Mouse (Mus musculus) urinary bladder, adult 18-20 months (tissue): ENCODE measurements at regions not wholly inside any gene's neighbourhood (a gene's known extent, or its start where the extent isn't known, plus 50 kb on each side); places are given as distances from the start of the nearest gene placed in this dataset.
"Not testable (repeated sequence)": the region's sequence is repeated elsewhere in the genome, so short reads cannot be mapped to it uniquely, and the experiment has no call there.

Experiments
- DNase-seq, 2 experiments: peaks; one replicate each; pipeline ENCODE4 v3.0.0; 2022; ENCODE audit warnings: low spot score in 2 of 2, mixed read lengths in 2 of 2

DNA sequence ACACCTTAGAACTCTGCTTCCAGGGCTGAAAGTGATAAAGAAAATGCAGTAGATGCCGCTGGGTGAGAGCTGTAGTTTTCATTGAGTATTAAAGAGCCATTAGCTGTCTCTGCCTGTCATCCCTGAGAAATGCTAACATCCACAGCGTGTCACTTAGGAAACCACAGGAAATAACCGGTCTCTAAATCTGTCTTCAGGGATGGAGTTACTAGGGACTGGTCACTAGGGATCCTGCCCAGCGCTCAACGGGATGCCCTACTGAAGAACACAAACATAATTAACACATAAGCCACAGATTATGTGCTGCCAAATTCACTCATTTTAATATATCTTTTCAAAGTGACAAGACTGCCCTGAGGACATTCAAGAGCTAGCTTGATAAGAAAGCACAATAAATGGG lies 329.3 kb upstream of the Cdh4 start:
- no peak for DNase-seq

DNA sequence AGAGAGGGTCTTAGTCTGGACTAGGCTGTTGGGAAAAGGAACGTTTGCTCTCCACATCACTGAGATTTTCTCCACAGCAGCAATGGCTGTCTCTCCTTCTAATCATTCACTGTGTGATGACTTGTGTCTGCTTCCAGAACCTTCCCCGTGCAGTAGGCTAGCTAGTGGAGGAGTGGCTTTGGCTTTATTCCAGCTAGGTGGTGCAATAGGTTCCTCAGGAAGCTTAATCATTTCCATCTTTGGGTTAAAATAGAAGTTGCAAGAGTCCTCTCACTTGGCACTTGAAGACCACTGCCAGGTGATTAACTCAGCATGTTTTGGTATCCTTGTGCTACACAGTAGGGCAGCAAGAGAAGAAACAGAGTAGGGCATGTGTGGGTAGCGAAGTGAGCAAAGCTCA lies 314.2 kb upstream of the Cdh4 start:
- no peak for DNase-seq

DNA sequence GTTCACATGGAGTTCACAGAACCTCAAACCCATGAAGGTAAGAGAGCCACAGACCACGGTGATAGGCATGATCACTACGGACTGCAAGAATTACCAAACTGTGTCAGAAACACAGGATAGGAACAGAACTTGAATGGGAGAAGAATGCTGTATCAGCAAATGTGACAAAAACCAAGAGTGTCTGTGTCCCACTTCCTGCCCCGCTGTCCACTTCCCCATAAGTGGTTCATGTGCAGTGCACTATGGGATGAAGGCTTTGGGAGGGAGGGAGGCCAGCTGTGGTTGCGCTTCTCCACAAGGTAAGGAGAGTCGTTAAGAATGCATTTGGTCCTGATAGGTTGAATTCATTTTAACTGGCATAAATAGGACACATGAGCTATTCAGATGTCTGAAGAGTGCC lies 313.8 kb upstream of the Cdh4 start:
- DNase-seq, result no peak

DNA sequence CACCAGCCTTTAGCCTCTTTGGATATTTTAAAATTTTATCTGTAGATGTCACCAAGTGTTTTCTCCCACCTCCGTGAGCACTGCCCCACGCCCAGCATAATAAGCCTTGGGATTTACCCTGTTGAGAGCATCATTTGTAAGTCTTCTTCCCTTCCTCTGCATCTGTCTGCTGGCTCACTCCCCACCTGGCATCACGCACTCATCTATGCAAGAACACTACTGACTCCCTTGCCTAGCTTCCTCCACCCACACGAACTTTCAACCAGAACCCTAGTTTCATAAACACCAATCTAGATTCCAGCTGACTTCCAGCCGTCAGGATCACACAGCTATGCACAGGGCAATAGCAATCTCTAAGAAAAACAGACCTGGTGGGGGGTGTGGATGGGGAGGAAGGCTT lies 311.2 kb upstream of the Cdh4 start:
- DNase-seq, result no peak

DNA sequence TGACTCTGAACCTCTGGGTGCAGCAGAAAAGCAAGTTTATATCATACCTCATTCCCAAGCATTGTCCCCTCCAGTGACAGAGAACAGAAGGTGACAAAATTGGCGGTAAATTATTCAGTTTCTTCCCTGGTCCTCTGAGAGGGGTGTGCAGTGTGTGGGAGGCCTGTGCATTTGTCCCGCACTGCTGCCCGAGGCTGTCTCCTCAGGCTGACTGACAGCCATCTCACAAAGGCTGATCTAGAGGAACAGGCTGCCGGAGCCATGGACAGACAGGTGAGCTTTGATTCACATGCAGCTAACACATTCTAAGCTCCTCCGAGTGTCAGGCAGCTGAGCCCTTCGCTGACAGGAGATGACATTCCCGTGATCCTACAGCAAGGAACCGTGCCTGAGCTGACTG lies 299.9 kb upstream of the Cdh4 start:
- DNase-seq, result no peak

DNA sequence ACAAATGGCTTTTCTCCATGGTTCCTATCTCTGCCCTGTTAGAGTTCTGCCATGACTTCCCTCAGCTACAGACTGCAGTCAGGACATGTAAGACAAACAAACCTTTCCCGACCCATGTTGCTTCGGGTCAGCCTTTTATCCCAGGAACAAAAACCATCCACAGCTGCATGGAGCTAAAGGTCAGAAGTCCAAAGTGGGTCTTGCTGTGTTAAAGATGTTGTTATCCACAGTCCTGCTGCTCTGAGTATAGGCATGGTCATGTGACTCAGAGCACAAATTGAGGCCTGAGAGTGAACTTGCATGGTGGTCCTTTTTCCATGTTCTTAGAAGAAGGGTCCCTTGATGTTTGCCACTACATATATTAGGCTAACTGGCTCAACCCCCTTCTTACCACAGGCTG lies 296.5 kb upstream of the Cdh4 start:
- DNase-seq, result no peak

DNA sequence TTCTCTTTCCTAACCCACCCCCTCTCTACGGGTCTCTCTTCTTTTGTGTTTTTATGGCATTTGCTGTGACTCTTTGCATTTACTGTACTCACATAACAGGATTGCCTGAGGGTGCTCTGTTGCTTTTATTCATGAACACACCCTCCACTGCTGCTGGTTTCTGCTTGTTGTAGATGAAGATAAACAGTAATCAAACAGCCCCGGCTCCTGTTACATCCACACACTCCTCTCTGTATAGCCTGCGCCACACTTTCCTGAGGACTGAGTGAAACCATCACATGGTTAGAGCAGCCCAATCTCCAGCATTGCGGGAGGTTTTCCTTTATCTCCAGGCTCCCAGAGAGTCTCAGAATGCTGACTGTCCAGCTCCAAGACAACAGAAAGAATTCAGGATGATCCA lies 296.0 kb upstream of the Cdh4 start:
- peak in 1 of 2 experiments; percentile 7 for DNase-seq

DNA sequence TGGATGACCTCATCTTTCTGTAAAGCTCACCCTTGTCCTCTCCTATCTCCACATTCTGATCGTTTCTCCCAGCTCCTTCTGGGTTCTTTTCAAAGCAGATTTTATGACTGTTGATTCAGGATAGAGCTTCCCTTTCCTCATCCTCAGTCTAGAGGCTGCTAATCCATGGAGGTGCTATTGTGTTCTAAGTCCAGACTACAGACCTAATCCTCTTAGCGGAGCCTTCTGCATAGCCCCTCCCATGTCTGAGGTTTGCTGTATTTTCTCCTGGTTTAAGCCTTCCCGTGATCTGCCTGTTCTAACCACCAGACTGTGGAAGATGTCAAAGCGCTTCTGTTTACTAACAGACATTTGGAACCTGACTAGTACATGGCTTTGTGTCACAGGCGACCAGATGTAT lies 294.0 kb upstream of the Cdh4 start:
- no peak for DNase-seq

DNA sequence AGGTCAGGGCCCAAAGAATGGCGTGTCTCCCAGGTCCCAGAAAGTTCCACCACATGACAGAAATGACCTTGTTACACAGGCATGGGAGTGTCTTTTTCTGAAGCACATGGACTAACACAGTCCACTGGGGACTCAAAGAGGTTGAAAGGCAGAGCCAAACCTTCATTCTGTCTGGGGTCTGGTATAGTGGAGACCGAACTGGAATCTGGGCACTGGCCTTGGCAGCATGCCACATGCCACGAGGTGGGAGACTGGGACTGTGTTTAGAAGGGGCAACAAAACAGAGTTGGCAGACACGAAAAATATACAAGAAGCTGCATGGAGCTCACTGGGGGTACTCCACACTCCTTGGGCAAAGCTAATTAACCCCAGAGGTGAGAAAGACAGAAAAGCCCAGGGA lies 293.6 kb upstream of the Cdh4 start:
- no peak for DNase-seq

DNA sequence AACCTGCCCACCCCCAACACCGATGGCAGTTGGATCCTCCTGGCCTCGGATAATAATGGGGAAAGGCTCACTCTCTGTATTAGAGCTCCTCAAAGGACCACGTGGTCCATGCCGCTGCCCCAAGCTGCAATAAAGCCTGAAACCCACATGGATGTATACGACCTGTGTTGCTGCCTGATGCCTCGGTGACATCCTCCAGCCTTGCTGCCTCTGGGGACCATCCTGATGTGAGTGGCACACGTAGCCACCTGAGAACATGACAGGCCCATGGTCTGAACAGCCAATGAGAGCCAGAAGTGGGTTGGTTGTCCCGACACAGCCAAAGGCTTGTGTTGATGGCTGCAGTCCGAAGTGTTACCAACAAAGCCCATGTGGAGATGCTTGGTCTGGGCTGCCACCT lies 283.4 kb upstream of the Cdh4 start:
- no peak for DNase-seq

DNA sequence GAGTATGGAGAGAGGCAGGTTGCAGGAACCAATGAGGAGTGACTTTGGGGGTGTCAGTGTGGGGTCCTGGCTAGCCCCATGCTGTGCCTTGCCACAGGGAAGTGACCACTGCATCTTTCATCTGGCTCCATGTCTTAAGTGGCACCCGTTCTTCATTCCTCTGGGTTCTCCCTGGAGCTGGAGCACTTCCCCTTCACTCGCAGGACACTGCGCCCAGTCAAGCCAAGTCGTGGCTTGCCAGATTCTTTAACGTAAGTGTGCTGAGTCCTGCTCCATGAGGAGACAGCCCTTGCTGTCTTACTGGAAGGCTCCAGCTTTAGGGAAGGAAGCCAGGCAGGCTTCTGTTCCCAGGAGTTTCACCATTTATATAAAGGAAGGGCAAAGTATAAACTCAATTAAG lies 279.1 kb upstream of the Cdh4 start:
- no peak for DNase-seq

DNA sequence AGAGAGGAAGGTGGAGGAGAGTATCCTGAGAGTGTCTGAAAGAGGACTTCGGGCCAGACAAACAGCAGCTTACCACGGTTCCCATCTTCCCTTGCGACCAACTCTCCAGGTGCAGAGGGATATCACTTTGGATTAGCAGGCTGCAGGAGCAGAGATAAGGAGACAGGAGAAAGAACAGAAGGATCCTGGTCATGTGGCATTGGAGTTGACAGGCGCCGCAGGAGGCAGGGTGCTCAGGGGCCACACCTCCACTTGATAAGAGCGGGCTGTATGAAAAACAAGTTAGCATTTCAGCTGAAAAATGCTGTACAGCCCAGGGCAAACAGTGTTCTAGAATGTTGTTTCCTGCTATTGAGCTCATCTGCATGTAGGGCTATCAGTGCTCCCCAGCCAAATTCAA lies 272.1 kb upstream of the Cdh4 start:
- no peak for DNase-seq

DNA sequence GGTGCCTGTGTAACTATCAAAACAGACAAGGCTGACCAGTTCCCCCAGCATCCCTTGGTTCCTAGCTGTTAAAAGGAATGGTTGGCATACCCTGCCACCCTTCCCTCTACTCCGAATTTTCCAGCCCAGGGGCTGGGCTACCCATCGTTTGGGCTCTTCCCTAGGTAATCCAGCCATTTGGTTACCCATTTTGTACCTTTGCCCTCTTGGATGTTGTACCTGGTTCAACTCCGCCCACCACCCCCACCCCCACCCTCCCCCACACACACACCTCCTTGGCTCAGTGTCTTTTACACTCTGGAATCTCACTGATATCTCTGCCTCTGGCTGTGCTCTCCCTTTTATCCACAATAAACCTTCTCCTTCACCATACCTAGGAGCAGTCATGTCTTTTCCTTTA lies 271.6 kb upstream of the Cdh4 start:
- no peak for DNase-seq

DNA sequence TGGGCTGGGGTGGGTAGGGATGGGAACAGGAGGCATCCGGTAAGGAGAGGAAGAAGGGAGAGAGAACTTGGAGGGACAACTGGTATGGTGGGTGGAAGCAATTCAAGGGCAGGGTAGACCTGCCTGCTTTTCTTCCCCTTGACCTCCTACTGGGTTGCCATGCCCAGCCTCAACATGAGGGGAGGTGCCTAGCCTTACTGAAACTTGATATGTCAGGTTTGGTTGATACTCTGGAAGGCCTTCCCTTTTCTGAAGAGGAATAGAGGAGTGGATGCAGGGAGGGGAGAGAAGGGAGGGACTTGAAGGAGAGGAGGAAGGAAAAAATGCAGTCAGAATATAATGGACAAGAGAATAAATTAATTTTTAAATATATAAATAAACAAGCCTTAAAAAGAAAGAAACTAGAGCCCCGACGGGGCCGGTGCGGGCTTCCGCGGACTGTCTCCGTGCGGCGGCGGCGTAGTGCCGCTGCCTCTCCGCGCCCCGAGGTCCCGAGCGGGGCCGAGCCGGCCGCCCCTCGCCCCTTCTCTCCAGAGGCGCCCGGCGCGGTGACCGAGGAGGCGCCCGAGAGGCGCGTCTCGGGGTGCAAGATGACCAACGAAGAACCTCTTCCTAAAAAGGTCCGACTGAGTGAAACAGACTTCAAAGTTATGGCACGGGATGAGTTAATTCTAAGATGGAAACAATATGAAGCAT lies 265.2 kb upstream of the Cdh4 start:
- not testable (repeated sequence) for DNase-seq

DNA sequence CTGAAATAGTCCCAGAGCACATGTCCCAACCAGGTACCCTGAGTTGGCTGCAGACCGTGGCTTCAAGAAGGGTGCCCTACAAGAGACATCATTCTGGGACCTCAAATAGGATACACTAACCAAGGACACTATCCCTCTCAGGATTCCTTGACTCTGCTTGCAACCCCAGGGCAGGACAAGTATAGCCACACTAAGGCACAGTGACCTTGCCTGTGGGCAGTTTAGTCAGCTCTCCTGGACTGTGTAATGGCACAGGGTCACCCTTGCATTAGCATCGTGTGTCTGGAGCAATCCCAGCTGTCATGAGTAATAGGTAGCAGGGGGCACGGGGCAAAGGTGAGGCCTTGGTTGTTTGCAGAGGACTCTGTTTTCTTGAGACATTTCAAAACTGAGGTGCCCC lies 260.9 kb upstream of the Cdh4 start:
- DNase-seq, result no peak

DNA sequence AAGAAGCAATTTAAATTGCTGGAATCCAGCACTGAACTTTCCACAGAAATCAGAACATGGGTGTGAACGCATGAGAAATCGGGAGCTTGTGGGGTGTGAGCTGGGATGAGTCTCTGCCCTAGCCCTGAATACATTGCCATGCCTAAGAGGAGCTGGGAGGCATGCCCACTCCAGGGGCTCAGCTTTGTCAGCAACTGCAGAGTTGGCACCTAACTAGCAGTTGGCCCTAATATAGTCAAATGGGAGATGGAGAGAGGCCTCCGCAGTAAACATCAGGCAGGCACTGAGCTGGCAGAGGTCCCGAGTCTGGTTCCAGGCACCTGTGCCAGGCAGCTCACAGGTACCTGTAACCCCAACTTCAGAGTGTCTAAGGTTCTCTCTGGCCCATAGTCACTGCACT lies 260.1 kb upstream of the Cdh4 start:
- no peak for DNase-seq

DNA sequence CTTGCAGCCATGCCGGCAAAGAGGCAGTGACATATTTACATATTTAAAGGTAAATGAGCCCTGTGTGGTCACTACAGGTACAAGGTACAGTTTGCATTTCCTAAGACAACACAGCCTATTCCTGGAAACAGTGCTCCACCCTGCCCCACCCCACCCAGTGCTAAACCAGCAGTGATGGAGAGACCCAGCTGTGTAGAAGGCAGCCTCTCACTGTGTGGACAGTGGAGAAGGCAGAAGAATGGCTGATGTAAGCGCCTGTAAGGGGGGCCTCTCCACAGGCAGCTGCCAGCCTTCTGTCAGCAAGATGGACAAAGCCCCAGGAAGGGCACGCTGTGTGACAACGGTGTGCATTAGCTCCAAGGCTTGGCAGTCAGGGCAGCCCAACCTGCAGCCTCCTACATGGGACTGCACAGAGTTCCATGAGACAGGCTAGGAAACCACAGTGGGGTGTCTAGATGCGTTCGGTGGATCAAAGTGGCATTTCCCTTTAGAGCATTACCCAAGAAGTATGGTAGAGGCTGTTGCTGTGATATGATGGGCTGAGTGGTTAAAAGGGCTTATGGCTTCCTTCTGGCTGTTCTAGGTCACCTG lies 249.2 kb upstream of the Cdh4 start:
- DNase-seq, result no peak

DNA sequence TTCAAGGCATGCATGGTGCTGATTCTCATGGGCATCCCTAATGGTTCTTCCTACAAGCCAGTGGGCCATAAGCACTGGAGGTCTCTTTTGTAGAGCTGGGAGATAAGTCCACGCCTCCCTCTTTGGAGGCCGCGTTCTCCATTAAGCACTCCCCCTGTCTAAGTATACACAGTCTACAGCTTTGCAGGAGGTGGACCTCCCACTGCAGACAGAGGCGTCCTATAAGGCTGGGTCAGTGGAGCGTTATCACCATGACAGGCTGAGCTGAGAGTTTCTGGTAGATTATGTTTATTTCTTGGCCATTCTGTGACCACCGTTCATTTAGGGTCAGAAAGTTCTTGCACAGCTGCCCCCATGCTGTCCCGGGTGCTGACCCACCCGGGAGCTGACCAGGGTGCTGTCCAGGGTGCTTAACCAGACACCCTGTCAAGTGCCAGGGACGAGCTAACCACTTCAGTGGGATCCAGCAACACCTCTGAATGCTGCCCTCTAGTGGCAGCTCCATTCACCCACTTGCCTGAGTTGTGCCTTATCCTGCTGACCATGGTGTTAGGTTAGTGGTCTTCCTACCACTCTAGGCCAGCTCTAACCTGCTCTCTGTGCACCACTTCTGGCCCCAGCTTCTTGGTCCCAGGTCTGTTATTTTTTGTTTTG lies 248.6 kb upstream of the Cdh4 start:
- DNase-seq, result peak; percentile 40 to 44

DNA sequence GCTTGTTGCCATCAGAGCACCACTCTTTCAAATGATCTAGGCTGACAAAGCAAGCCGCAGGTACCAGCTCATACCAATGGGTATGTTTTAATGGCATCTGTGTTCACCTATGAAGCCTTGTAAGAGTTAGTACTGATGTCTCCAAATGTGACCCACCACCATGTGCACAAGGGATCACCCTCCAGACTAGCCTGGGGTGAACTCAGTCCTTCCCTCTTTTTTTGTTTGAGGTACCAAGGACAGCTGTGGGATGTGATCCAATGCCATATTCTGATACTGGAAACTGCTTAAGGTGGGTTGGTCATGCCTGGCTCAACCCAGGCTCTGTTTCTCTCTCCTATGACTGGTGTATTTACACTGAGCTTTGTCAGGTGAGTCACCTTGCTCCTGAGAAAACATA lies 244.8 kb upstream of the Cdh4 start:
- no peak for DNase-seq

DNA sequence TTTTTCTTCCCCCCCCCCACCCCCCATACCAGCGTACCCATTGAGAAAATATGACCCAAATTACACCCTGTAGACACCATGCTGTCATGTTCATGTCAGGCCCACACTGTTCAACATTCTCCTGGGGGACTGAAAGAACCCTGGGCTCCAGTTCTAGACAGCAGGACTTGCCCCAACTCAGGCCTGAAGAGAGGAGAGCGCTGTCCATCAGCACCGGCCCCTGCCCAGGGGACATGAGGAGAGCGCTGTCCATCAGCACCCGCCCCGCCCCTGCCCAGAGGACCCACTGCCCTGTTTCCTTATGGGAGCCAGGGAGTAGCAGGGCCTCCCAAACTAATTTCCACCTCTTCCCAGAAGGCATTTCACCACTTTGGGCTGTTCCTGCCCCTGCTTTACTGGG lies 241.7 kb upstream of the Cdh4 start:
- no peak for DNase-seq

DNA sequence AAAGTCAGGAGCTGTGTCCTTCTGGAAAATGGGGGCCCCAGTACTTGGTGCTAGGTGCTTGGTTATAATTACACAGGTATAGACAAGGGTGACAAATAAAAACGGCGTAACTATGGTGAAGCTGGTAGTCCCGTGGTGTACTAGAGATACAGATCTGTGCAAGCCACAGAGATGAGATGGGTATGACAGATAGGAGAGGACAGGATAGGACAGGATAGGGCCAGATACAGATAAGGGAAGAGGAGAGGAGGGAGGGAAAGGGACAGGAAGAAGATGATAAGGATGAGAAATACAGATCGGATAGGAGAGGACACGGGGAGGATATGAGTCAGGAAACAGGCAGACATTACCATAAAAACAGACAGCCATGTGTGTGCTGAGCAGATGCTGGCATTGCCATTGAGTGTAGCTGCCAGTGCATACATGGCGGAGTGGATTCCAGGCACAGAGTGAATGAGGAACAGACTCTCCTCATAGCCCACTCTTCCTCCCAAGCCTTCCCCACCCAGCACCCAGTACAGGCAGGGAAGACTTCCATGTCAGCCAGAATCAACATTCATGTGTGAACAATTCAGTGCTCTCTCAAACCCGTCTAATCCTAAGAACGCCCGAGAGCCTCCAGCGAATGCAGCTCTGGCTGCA lies 231.9 kb upstream of the Cdh4 start:
- no peak for DNase-seq

DNA sequence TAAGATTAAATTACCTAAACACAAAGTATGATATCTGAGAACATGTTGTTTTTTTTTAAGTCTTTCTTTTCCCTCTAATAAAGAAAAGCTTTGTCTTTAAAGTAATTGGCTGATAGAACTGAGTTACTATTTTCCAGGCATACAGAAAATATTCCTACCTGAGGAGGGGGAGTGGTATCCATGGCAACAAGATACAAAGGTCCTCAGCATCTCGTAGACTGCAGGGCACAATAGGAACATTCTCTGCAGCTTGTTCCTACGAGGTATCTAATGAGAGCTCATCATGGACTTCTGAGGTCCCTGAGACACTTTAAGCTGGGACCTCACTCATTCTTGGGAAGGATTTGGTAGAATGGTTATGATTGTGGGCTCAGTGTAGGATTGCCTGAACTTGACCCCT lies 225.5 kb upstream of the Cdh4 start:
- DNase-seq, result no peak

DNA sequence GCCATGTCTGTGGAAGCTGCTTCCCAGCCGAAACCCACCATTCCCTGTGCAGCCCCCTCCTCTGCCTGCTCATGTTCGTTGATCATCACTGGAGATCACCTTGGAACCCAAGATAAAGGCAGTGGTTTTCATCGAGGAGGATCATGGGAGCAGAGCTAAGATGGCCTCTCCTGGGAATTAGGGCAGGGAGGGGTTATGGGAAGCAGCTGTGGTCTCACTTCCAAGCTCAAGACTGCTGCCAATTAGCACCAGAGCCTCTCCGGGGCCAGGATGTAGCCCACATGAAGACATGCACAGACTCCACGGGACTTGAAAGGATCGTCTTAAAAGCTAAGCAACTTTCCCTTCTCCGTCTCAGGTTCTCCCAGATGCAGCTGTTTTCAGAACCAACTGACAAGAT lies 214.1 kb upstream of the Cdh4 start:
- DNase-seq, result no peak
